Mouse (Mus musculus) spleen, postnatal 4 days (tissue): ENCODE measurements around the gene Sox18.

Experiments
- DNase-seq, 2 experiments: peaks; one replicate each; pipeline ENCODE4 v3.0.0; 2022; ENCODE audit warnings: low spot score in 2 of 2

Gene Sox18

DNA sequence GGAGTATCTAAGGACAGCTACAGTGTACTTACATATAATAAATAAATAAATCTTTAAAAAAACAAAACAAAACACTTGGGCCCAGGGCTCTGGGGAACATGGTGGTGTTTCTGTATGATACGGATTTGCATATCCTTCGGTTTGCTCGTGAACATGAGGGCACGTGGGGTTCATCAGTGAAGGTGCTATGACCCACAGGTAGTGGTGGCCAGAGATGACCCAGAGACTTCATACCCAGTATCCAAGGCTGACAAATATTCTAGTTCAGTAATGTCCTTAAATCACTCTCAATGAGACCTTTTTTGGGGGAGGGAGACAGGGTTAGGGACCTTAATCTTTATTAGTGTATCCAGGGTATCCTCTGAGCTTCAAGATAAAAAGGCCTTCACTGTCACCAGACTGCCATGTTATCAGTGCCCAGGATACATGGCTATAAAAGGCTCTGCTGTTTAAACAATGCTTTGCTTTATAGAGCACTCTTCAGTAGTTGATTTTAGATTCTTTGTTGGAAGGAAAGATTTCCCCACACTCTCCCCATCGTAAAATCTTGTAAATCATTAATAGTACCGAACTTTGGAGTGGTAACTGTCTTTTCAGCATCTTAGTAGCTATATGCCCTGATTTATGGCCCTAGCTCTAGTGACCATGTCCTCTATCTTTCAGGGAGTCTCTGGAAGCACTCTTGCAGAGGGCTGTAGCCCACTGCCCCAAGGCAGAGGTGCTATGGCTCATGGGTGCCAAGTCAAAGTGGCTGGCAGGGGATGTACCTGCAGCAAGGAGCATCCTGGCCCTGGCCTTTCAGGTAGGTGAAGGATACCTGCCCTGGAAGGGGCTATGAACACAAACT lies 24.6 kb downstream of the Sox18 start:
- no peak for DNase-seq

GRCm38 (mm10) chr2:181645666-181646065 lies 25.8 kb downstream of the Sox18 start:
- no peak for DNase-seq

GRCm38 (mm10) chr2:181644361-181644760 lies 27.1 kb downstream of the Sox18 start:
- DNase-seq, result peak; percentile 43 to 68

GRCm38 (mm10) chr2:181635865-181636264 lies 35.6 kb downstream of the Sox18 start:
- DNase-seq, result no peak

GRCm38 (mm10) chr2:181632624-181633023 lies 38.8 kb downstream of the Sox18 start:
- no peak for DNase-seq

DNA sequence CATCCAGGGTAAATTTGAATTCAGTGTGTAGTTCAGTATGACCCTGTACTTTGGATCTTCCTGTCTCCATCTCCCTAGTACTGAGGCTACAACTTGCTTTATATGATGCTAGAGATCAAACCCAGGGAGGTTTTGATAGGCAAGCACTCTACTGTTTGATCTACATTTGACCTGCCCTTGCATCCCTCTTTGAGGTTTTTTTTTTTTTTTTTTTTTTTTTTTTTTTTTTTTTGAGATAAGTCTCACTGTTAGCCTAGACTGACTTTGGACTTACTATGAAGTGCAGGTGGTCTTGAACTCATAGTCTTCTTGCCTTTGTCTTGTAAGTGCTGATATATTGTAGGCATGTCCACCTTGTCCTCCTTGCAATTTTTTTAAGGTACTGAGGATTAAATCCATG lies 43.0 kb downstream of the Sox18 start:
- DNase-seq, result no peak

- DNase-seq, result no peak
Observed at GRCm38 (mm10) chr2:181623401-181623800, 48.0 kb downstream of the Sox18 start.
